Mouse (Mus musculus): Measurements from ENCODE around the gene Gpr108. TPM values are rescaled to one million over a fixed set of nuclear protein-coding genes. Genes with fewer than 3 reads are reported as not detected.
A peak's percentile ranks its signal among the peaks of the same experiment; 100 is the strongest.

The Gpr108 gene
- polyA plus RNA-seq, 1 experiment: 36.7 TPM

GRCm38 (mm10) chr17:57271301-57271700 lies 23.1 kb upstream of the Gpr108 start:
- no peaks in the 10 kb centered on the region; the same call in 1 of the 2 replicates for H3K4me1 ChIP-seq (ENCODE audit: control insufficient read depth, insufficient read depth, low read length)

GRCm38 (mm10) chr17:57267556-57268126 lies 19.4 kb upstream of the Gpr108 start:
- Histone ChIP-seq H3K27me3 (replicated peaks; ENCODE audit: control insufficient read depth, insufficient read depth, low read length) (no peaks in the 10 kb centered on the region), H3K36me3 (ENCODE audit: control insufficient read depth, insufficient read depth, low read length) (peaks cover 2% of the 10 kb centered on the region; the same call in 1 of the 2 replicates), H3K4me3 (ENCODE audit: insufficient read depth, low read depth, low read length) (no peak overlapping the region), H3K4me1 (ENCODE audit: control insufficient read depth, insufficient read depth, low read length) (no peaks in the 10 kb centered on the region), H3K27ac (ENCODE audit: insufficient read depth, low read depth, low read length) (no peak overlapping the region)
- TF ChIP-seq POLR2A (IDR thresholded peaks at IDR 0.05; ENCODE audit: low read depth, low read length) (no peak), CTCF (conservative IDR thresholded peaks at IDR 0.05; ENCODE audit: insufficient read depth, insufficient read length, low read depth, low read length) (no peak)
- DNase-seq: peak; percentile 16
- 80% methylated on average over 6 of the region's 6 CpGs for WGBS

More at GRCm38 (mm10) chr17:57271301-57271700, 23.1 kb upstream of the Gpr108 start:
- DNase-seq: no peak
- 45% methylated on average over 8 of the region's 9 CpGs for WGBS
- no peaks in the 10 kb centered on the region for H3K36me3 ChIP-seq (ENCODE audit: control insufficient read depth, insufficient read depth, low read length)
- TF ChIP-seq CTCF (conservative IDR thresholded peaks at IDR 0.05; ENCODE audit: insufficient read depth, insufficient read length, low read depth, low read length): no peak
- no peak for TF ChIP-seq POLR2A (IDR thresholded peaks at IDR 0.05; ENCODE audit: low read depth, low read length)
- no peak overlapping the region for H3K27ac ChIP-seq (ENCODE audit: insufficient read depth, low read depth, low read length)
- no peak overlapping the region for H3K4me3 ChIP-seq (ENCODE audit: insufficient read depth, low read depth, low read length)
- no peaks in the 10 kb centered on the region for H3K27me3 ChIP-seq (replicated peaks; ENCODE audit: control insufficient read depth, insufficient read depth, low read length)

- Histone ChIP-seq H3K4me1 (ENCODE audit: control insufficient read depth, insufficient read depth, low read length) (no peaks in the 10 kb centered on the region), H3K27me3 (replicated peaks; ENCODE audit: control insufficient read depth, insufficient read depth, low read length) (no peaks in the 10 kb centered on the region), H3K36me3 (ENCODE audit: control insufficient read depth, insufficient read depth, low read length) (peaks cover 2% of the 10 kb centered on the region; the same call in 1 of the 2 replicates), H3K27ac (ENCODE audit: insufficient read depth, low read depth, low read length) (no peak overlapping the region), H3K4me3 (ENCODE audit: insufficient read depth, low read depth, low read length) (no peak overlapping the region; the same call in 1 of the 2 replicates)
- TF ChIP-seq CTCF (conservative IDR thresholded peaks at IDR 0.05; ENCODE audit: insufficient read depth, insufficient read length, low read depth, low read length) (no peak), POLR2A (IDR thresholded peaks at IDR 0.05; ENCODE audit: low read depth, low read length) (no peak)
- DNase-seq: peak; percentile 94
- 35% methylated on average over 21 of the region's 22 CpGs for whole genome bisulfite sequencing
Measured at GRCm38 (mm10) chr17:57264972-57265945, 17.0 kb upstream of the Gpr108 start.

- no peaks in the 10 kb centered on the region for H3K4me1 ChIP-seq (ENCODE audit: control insufficient read depth, insufficient read depth, low read length)
- WGBS: 65% methylated on average over 2 of the region's 2 CpGs
- DNase-seq: peak; percentile 15
- TF ChIP-seq CTCF (conservative IDR thresholded peaks at IDR 0.05; ENCODE audit: insufficient read depth, insufficient read length, low read depth, low read length) (no peak), POLR2A (IDR thresholded peaks at IDR 0.05; ENCODE audit: low read depth, low read length) (no peak)
- no peaks in the 10 kb centered on the region for H3K27me3 ChIP-seq (replicated peaks; ENCODE audit: control insufficient read depth, insufficient read depth, low read length)
- H3K4me3 ChIP-seq (ENCODE audit: insufficient read depth, low read depth, low read length): no peak overlapping the region
- no peak overlapping the region for H3K27ac ChIP-seq (ENCODE audit: insufficient read depth, low read depth, low read length)
- H3K36me3 ChIP-seq (ENCODE audit: control insufficient read depth, insufficient read depth, low read length): peaks cover 2% of the 10 kb centered on the region; the same call in 1 of the 2 replicates
Measured at GRCm38 (mm10) chr17:57264164-57264563, 15.9 kb upstream of the Gpr108 start.

- no peaks in the 10 kb centered on the region for H3K4me1 ChIP-seq (ENCODE audit: control insufficient read depth, insufficient read depth, low read length)
- WGBS: 91% methylated on average over 17 of the region's 17 CpGs
- DNase-seq: no peak
- no peaks in the 10 kb centered on the region for H3K27me3 ChIP-seq (replicated peaks; ENCODE audit: control insufficient read depth, insufficient read depth, low read length)
- H3K4me3 ChIP-seq (ENCODE audit: insufficient read depth, low read depth, low read length): no peak overlapping the region
- TF ChIP-seq POLR2A (IDR thresholded peaks at IDR 0.05; ENCODE audit: low read depth, low read length): no peak
- TF ChIP-seq CTCF (conservative IDR thresholded peaks at IDR 0.05; ENCODE audit: insufficient read depth, insufficient read length, low read depth, low read length): no peak
- no peak overlapping the region for H3K27ac ChIP-seq (ENCODE audit: insufficient read depth, low read depth, low read length)
- H3K36me3 ChIP-seq (ENCODE audit: control insufficient read depth, insufficient read depth, low read length): peaks cover 2% of the 10 kb centered on the region; the same call in 1 of the 2 replicates
Measured at GRCm38 (mm10) chr17:57262901-57263550, 14.8 kb upstream of the Gpr108 start.

GRCm38 (mm10) chr17:57261796-57262195 lies 13.6 kb upstream of the Gpr108 start:
- no peak for DNase-seq
- no peak for TF ChIP-seq CTCF (conservative IDR thresholded peaks at IDR 0.05; ENCODE audit: insufficient read depth, insufficient read length, low read depth, low read length)
- no peak for TF ChIP-seq POLR2A (IDR thresholded peaks at IDR 0.05; ENCODE audit: low read depth, low read length)
- H3K36me3 ChIP-seq (ENCODE audit: control insufficient read depth, insufficient read depth, low read length): peaks cover 2% of the 10 kb centered on the region; the same call in 1 of the 2 replicates
- no peak overlapping the region for H3K4me3 ChIP-seq (ENCODE audit: insufficient read depth, low read depth, low read length)
- H3K4me1 ChIP-seq (ENCODE audit: control insufficient read depth, insufficient read depth, low read length): no peaks in the 10 kb centered on the region
- WGBS: 40% methylated on average over 1 of the region's 1 CpGs
- no peaks in the 10 kb centered on the region for H3K27me3 ChIP-seq (replicated peaks; ENCODE audit: control insufficient read depth, insufficient read depth, low read length)
- H3K27ac ChIP-seq (ENCODE audit: insufficient read depth, low read depth, low read length): no peak overlapping the region
